Mouse (Mus musculus) heart, adult 8-10 months (tissue): ENCODE measurements around the gene Hgd. TPM values are rescaled to one million over a fixed set of nuclear protein-coding genes. Genes with fewer than 3 reads are reported as not detected.
"Not testable (repeated sequence)": the region's sequence is repeated elsewhere in the genome, so short reads cannot be mapped to it uniquely, and the experiment has no call there.

ENCODE experiments used
- DNase-seq: peaks from one replicate; pipeline ENCODE4 v3.0.0; 2022; ENCODE audit warnings: low spot score
- total RNA-seq, 4 experiments: library from RNA; stranded (reverse); gene quantifications; 2 replicates each; pipeline ENCODE4 v1.2.4; 2022

Hgd gene
- total RNA-seq, 4 experiments from 2014 or later: not detected

DNA sequence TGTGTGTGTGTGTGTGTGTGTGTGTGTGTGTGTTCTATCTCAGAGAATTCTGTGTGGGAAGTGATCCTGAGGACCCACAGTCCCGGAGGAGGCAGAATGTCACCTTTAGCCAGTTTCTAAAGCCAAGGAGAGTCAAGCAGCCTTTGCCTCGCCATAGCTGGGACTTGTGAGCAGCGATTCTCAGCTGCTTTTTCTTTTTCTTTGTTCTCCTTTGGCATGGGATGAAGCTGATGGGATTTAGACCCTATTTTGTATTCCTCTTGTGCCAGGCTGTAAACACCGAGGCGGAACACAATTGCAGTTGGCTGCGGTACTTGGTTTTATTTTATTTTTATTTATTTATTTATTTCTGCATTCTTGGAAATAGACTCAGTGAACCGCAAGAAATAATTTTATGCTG lies 49.1 kb downstream of the Hgd start:
- DNase-seq: no peak

DNA sequence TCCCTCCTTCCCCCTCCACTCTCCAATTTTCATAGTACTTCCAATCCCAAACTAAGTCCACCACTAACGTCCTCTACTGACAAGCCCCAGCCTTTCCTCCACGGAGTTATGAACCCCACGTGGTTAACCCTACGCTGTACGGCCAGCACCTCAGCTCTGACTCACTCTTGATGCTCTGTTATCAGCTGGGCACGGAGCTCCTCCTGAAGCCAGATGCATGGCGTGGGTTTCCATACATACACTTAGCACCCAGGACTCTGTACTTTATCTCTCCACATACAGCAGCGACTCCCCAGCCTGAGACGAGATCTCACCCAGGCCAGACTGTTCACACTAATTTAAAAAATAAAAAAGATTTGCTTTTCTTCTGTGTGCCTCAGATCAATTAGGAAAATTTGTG lies 54.6 kb downstream of the Hgd start:
- DNase-seq: no peak

DNA sequence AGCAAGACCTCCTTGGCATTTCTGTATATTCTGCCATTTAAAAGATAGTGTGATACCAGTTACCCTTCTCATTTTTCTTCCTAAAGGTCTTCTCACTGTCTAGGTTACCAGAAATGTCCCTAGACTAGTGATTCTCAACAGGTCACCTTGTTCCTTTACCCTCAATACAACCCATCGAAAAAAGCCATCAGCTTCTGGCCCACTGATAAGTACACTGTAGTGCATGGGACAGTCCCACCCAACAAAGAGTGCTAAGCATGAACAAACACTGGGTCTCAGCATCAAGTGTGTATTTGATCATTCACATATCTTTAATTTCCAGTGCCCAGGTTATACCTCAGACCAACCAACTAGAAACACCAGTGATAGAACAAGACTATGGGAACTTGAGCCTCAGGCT lies 55.1 kb downstream of the Hgd start:
- no peak for DNase-seq

DNA sequence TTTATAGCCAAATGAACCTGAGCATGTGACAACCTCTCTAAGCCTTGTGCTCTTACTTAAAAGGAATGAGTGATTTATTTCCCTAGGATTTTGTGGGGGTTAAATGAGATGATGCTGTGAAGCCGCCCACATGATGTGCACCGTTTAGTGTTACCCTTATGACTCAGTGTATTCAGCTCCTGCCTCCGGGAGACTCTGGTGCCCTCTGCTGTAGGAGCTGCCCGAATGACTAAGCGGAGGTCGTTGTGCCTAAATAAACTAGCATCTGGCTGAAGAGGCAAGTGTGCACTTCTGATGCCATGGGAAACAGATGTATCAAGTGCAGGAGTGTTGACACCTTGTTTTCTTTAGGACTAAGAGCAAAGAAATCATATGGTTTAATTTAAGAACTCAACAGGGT lies 56.2 kb downstream of the Hgd start:
- peak; percentile 19 for DNase-seq

DNA sequence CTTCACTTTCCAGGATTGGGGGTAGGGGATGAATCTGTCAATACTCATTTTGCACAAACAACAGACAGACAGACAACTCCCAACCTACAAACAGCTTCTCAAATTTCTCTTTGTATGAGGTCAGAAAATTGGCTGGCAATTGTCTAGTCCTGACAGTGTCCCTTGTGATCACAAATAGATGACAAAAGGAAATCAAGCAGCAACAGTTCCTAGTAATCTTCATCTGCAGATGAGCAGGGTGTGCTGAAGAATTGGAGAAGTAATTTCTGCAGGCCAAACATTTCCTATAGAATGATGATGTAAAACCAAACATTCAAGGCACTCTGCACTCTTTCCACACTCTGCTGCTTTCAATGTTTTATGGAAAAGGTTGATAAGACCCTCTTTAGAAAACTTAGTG lies 57.8 kb downstream of the Hgd start:
- no peak for DNase-seq

DNA sequence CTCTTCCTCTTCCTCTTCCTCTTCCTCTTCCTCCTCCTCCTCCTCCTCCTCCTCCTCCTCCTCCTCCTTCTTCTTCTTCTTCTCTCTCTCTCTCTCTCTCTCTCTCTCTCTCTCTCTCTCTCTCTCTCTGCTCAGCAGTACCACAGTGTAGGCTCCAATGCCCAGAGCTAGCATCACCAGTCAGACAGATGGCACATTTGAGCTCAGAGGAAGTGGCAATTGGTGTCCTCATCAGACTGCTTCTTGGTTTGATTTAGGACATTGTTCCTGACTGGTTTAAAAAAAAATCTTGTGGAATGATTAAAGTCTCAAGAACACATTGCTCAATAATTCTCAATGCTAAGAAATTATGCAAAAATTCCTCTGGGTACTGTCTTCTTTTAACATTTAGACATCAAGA lies 60.6 kb downstream of the Hgd start:
- DNase-seq: not testable (repeated sequence)

DNA sequence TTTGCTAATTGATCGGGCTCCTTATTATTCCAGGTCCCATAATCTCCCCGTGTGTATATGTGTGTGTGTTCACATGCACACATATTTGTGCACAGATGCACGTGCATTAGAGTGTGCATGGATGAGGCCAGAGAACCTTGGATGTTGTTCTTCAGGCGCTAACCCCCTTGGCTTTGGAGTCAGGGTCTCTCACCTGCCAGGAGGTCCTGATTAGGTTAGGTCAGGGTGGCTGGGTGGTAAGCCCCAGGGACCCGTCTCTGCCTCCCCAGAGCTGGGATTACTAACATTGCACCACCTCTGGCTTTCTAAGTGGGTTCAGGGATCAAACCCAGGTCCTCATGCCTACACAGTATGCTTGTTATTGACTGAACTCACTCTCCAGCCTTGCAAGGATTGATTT lies 64.5 kb downstream of the Hgd start:
- DNase-seq: no peak

DNA sequence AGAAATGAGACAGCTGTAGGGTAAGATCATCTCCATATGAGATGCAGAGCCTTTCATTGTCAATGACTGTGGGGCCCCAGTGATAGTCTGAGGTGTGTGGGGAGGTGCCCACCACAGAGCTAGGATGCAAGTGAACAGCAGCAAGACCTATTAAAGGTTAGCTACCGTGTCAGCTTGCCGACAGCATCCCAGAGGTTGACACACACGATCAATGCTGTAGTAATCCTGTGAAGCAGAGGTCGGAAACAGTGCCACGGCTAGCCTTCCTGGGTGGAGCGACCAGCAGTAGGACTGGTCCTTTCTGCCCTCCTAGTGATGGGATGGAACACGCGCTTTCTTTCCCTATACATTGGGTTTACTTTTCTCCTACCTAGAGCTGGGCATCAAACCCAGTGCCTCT lies 65.3 kb downstream of the Hgd start:
- DNase-seq: no peak

DNA sequence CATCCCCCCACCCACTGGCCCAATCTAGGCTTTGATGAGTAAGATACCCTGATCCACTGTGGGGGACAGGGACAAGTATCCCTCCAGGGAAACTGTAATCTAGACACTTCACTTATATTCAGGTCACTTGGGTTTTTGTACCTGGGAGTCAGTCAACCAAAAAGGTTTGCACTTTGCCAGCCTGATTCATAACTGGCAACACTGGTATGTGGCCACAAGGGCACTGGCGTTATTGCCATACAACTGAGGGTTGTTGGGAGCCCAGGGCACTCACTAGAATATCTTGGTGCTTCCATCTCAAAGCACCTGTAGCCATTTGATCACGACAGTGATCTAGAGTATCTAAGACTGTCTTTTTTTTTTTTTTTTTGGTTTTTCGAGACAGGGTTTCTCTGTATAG lies 65.8 kb downstream of the Hgd start:
- no peak for DNase-seq

DNA sequence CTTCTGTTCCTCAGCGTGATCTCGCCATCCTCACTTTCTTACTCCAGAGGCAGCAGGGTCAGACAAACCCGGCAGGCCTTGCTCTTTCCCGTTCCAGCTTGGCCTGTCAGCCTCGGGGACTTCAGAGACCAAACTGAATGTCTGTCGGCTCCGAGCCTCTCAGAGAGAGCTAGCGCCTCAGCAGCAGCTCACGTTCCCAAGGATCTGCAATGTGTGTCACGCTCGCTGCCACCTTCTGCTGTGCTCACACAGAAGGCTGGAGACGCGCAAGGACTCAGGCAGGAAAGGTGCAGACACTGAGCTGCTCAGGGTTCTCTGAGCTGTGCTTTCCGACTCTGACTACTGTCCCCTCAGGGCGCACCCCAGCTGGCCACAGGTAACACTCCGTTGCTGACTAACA lies 67.1 kb downstream of the Hgd start:
- no peak for DNase-seq

DNA sequence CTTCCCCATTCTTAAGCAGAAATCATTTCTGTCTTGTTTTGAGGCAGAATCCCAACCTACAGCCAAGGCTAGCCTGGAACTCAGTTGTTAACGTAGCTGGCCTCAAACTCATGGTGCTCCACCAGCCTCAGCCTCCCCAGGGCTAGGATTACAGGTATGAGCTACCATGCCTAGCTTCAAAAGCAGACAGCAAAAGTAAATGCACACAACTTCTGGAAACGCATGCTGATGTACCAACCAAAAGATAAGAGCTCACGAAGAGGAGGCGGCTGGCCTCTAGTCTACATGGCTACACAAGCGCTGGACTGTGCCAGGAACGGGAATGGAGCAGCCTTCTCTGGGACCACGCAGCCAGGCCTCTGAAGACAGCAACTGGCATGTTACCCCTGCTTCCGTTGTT lies 68.0 kb downstream of the Hgd start:
- no peak for DNase-seq

DNA sequence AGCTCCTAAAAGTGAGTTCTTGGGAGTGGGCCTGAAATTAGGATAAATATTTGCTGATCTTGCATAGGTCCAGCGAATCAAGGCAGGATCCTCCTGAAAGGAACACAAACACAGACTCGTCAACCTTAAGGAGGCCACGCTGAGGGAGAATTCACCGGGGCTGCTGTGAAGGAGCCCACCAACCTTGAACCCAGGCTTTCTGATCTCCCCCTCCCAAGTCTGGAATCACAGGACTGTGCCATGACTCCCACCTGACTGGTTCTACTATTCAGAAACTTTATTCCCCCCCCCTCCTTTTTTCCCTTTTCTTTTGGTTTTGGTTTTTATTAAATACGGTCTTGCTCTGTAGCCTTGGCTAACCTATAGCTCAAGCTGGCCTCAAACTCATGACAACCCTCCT lies 69.1 kb downstream of the Hgd start:
- no peak for DNase-seq

DNA sequence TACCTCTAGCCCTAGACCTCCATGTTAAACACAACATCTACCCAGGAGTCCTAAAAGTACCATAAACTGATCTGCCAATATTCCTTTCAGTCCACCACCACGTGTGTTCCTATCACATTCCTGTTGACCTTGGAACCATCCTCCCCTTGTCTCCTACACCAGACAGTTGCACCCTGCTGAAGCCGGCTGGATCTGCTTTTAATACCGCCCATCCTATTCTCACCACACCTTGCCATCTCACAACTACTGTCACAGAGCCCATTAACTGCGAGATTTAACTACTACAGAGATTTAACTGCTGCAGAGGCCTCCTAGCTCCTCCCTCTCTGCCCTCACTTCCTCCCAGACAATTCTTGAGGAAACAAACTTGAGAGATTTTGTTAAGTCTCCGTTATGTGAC lies 71.5 kb downstream of the Hgd start:
- DNase-seq: no peak

DNA sequence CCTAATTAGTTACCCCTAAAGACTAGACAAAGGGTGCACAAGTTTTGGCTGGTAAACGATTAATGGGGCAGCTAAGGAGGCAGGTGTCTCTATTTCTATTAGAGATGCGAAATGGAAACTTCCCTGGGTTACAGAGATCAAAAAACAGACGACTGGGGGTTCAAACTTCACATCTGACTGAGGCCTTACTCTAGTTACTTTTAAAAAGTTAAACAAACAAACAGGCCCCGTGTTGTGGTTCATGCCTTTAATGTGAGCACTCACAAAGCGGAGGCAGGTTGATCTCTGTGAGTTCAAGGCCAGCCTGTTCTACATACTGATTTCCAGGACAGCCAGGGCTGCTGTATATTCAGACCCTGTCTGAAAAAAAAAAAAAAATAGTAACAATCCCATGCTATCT lies 72.7 kb downstream of the Hgd start:
- no peak for DNase-seq

DNA sequence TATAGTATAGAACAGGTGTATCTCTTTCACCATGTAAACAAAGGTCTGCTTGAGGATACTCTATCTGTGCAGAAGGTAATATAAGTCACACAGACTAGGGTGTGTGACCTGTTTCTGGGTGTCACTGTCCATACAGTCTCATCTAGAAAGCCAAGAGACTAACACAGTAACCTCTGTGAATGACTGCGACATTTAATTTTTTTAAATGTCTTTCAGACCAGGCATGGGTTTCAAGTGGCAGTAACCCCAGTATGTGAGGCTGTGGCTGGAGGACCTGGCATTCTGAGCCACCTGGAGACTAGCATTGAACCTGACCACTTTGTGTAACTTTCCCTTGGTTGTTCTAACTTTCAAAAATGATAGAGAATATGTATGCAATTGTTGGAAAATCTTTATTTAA lies 73.1 kb downstream of the Hgd start:
- DNase-seq: no peak

DNA sequence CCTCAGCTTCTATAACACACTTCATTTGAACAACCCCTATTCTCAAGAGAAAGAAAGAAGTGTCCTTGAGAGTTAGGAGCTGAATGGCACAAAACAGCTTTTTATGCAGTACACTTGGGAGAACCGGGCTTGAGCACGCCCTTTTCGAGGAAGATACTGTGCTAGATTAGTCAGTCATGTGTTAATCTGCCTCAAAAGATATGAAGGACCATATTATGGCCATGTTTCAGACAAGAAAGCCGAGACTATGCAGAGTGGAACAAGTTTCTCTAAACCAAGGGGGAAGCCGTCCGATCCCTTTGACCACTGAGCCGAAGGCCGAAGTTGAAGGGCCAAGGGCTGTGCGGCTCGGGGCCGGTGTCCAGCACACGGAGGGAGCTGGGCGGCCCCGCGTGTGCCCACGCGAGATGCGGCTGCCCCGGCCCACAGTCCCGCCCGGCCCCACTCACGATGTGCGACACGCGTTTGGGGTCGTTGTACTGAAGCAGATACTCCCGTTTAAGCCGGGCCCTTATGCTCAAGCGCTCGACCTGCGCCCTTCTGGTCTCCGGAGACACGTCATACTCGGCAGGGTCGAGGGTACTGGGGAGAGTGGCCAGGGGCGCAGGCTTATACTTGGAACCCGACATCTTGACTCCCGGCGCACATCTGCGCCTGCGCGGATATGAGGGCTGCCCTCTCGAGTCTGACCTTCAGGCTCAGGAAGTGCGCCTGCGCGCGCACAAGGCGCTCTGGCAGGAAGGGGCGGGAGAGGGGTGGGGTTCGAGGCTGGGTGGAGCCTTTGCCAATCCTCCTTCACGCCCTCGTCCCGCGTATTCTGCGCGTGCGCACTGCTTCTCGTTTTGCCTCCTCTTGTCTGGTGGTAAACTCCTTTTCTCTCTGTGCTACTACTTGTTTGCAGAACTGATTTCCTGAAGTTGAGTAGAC lies 74.0 kb downstream of the Hgd start, which contains the start of gene Ndufb4:
TSS of gene Ndufb4 (minus strand) at position 723 of the 927 bp plus-strand sequence.
- DNase-seq: peak; percentile 94

DNA sequence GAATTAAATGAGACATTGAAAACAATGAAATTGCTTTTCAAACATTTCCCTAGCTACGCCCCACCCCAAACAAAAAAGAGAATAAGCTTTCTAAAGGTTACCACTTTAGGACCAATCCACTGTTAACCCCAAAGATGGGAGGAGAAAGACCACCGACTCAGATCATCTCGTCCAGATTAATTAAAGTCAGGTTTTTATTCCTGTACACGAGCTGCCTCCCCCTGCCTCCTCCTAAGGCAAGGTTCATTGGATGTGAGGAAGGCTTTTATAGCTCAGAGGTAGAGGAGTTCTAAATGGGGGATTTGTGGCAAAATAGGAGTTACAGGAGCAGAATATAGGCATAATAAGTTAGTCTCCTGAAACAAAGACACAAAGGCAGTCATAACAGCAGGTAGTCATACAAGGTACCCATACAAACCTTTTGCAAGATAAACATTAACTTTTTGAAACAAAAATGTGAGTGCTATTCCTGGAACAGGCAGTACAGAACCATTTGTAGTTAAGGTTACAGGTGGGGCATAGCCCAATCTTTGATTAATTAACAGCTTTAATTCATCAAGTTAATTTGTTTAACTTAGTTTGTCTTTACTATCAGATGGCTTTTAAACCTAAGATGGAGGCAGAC lies 75.0 kb downstream of the Hgd start:
- DNase-seq: no peak

DNA sequence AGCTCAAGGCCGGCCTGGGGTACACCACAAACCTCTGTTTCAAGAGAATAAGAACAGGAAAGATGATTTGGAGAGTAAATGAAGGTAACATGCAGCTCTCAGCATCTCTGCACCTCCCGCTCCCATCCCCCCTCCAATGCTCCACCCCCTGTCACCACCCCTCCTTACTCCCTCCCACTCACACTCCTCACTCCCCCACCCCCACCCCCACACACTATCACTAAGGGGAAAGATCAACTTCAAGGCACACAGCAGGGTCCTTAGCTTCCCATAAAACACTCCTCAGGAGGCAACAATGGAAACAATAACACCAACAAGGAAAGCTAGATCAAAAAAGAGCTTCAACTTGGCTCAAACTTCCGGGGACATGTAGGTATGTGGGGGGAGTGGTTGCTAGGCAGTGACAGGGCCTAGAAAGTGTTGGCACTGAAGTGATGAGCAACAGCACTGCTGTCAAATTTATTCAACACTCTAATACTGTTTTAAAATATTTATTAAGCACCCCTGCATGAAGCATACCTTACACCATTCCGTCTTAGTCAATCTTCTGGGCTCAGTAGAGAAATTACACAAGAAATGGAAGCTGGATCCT lies 75.9 kb downstream of the Hgd start:
- DNase-seq: no peak

DNA sequence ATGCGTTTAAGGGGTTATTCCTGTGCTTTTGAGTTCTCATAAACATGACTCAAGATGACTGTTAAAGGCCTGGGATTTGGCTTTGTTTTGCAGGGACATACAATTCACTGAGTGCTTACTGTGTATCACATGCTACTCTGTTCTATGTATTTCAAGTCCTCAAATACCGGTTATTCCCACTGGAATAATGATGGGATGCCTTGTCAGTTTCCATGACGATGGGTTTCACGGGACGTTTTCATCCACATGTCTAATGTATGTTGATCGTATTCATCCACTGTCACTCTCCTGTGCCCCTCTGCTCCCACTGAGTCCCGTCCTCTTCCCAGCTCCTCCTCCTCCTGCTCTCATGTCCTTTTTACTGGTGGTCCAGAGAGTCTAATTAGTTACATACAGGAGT lies 76.8 kb downstream of the Hgd start:
- DNase-seq: no peak

DNA sequence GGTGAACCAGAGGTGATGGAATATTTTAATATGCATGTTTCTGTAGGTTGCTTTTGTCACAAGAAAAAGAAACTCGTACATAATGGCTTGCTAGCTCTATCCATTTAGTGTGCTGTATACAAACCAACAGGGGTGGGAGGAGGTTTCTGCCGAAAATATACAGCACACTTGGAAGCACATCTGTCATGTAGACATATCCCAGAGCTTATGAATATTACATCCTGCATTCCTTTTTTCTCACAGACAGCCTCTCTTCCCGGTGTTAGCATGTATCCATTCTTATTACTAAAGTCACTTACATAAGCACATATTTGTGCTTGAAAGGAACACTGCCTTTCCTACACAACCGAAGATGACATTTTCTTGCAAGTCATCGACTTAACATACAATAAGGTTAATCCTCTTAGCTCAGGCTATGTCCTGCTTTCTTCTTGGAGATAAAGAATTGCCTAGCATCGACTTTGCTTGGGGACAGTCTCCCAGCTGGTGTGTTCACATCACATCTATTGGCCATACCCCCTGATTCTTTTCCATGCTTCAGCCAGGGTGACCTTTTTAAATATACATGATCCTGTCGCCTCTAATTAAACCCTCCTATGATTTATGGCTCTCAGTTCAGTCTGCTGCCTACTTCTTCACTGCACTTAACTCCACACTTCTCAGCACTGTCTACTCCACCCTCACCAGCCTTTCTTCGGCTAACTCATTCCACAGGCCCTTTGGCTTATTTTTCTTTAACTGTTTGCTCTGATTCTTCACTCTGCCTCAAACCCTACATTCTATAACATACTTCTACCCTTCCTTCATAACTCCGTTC lies 83.9 kb downstream of the Hgd start:
- no peak for DNase-seq

DNA sequence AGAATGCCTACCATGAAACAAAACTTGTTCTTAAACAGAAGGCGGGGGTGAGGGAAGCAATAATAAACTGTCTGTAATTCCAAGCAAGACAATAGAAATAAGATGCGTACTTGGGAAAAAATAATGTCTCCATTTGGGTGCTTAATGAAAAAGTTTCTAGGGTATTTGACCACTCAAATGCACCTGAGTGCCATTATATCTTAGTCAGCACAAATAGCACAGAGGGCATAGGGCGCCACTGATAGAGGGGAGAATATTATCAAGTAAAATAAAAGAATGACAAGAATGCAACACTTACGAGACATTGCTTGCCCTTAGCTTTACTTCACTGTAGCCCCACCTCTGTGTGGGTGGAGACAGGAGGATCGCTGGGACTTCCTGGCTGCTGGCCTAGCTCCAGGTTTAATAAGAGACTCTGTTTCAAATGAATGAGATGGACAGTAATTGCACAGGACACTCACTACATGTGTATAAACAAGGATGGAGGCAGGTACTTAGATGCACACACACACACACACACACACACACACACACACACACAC lies 85.5 kb downstream of the Hgd start:
- no peak for DNase-seq
